Mouse (Mus musculus) lung, postnatal 0 days (tissue): ENCODE results near the gene Clec2d.

Experiments
- CTCF ChIP-seq: IDR thresholded peaks from 2 replicates; pipeline ENCODE4 v1.5.1; 2016; ENCODE audit warnings: antibody characterized with exemption, mild to moderate bottlenecking
- EP300 ChIP-seq: IDR thresholded peaks from 2 replicates; pipeline ENCODE4 v1.6.1; 2016; ENCODE audit warnings: antibody characterized with exemption, mild to moderate bottlenecking, control low read depth

DNA sequence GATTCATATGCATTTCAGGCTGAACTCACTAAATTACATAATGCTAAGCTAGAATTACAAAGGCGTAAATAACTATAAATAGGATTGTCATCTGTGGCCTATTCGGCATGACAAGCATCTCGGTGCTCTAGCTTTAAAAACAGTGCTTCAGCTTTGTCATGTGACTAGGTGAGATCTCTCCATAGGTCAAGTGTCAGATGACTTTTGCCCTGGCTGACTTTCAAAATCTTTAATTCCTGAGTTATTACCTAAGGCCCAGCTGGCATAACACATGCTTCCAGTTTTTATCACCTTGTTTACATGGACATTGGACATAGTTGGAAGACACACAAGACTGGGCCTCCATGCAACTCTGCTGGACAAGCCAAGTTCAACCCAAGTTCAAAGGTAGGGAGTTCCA is 20.3 kb upstream of the Clec2d start:
- TF ChIP-seq CTCF (no peak), EP300 (peak; percentile 59; the same call in 1 of the 2 replicates)
